Mouse (Mus musculus) CH12.LX (cell line): ENCODE data around the gene Itpk1. TPM values are rescaled to one million over a fixed set of nuclear protein-coding genes. Genes with fewer than 3 reads are reported as not detected.

Source experiments
- DNase-seq: peaks from one replicate; pipeline ENCODE4 v3.0.0-alpha.2; 2013; ENCODE audit errors: extremely low read depth
- H3K27ac ChIP-seq: 2 replicates; pipeline ENCODE4 v1.5.1; 2012; ENCODE audit warnings: low read depth, mild to moderate bottlenecking, control low read depth, moderate library complexity; ENCODE audit not compliant: insufficient read depth
- H3K27me3 ChIP-seq: replicated peaks from 2 replicates; pipeline ENCODE3; 2012; ENCODE audit warnings: inconsistent platforms
- H3K36me3 ChIP-seq, 2 experiments: replicated peaks in 1 of 2; 2 replicates each; pipeline versions ENCODE3 to v1.6.1; 2012; ENCODE audit warnings: inconsistent platforms in 1 of 2, low read length in 1 of 2, mild to moderate bottlenecking in 1 of 2, mixed read lengths in 1 of 2, moderate library complexity in 1 of 2; ENCODE audit not compliant: control insufficient read depth in 1 of 2, insufficient read depth in 1 of 2
- H3K4me1 ChIP-seq, 2 experiments: 2 replicates each; pipeline ENCODE4 v1.6.1; 2012; ENCODE audit warnings: inconsistent platforms in 1 of 2, moderate library complexity in 1 of 2; ENCODE audit not compliant: insufficient read depth in 2 of 2, control insufficient read depth in 1 of 2
- H3K4me2 ChIP-seq: 2 replicates; pipeline ENCODE4 v1.6.1; 2012; ENCODE audit warnings: low read depth, mild to moderate bottlenecking, control low read depth; ENCODE audit not compliant: poor library complexity, insufficient read depth, severe bottlenecking
- H3K4me3 ChIP-seq, 3 experiments: fragments of 150-350 bp in 1 of 3; sonication (generic) in 1 of 3; replicated peaks in 1 of 3; 2 replicates each; pipeline versions ENCODE3 to v1.5.1; 2011 to 2012; ENCODE audit warnings: low read depth in 2 of 3, low read length in 2 of 3, mild to moderate bottlenecking in 2 of 3, moderate library complexity in 2 of 3, control low read depth in 1 of 3, improper control_type of control experiment in 1 of 3, inconsistent platforms in 1 of 3, mixed read lengths in 1 of 3; ENCODE audit not compliant: poor library complexity in 1 of 3
- H3K79me2 ChIP-seq: replicated peaks from 2 replicates; pipeline ENCODE4 v1.6.1; 2012; ENCODE audit warnings: mild to moderate bottlenecking, moderate library complexity; ENCODE audit not compliant: control insufficient read depth, poor library complexity, insufficient read depth, severe bottlenecking; ENCODE audit errors: extremely low read depth
- H3K9ac ChIP-seq: 2 replicates; pipeline ENCODE4 v1.6.1; 2012; ENCODE audit warnings: low read depth, mild to moderate bottlenecking, control low read depth, moderate library complexity; ENCODE audit not compliant: insufficient read depth
- H3K9me3 ChIP-seq: replicated peaks from 2 replicates; pipeline ENCODE3; 2012; ENCODE audit warnings: low read length, inconsistent platforms, mixed read lengths
- BHLHE40 ChIP-seq: IDR thresholded peaks from 2 replicates; pipeline ENCODE4 v1.6.1; 2011; ENCODE audit warnings: mild to moderate bottlenecking, low read depth, low read length, improper control_type of control experiment
- CHD2 ChIP-seq: IDR thresholded peaks from 2 replicates; pipeline ENCODE4 v1.6.1; 2011; ENCODE audit warnings: low read length, improper control_type of control experiment
- CTCF ChIP-seq, 2 experiments: IDR thresholded peaks in 1 of 2; conservative IDR thresholded peaks in 1 of 2; 2 replicates each; pipeline ENCODE4 v1.5.1; 2011 to 2012; ENCODE audit warnings: low read depth in 2 of 2, low read length in 2 of 2, improper control_type of control experiment in 1 of 2, inconsistent platforms in 1 of 2, mild to moderate bottlenecking in 1 of 2, moderate library complexity in 1 of 2
- EP300 ChIP-seq: IDR thresholded peaks from 2 replicates; pipeline ENCODE4 v1.6.1; 2011; ENCODE audit warnings: low read length, improper control_type of control experiment
- GABPA ChIP-seq: IDR thresholded peaks from 2 replicates; pipeline ENCODE4 v1.6.1; 2012; ENCODE audit warnings: low read depth, low read length, improper control_type of control experiment, inconsistent platforms; ENCODE audit not compliant: insufficient replicate concordance
- HCFC1 ChIP-seq: IDR thresholded peaks from 2 replicates; pipeline ENCODE4 v1.6.1; 2012; ENCODE audit warnings: low read depth, mild to moderate bottlenecking, inconsistent platforms, low read length, improper control_type of control experiment
- IRF4 ChIP-seq: IDR thresholded peaks from 2 replicates; pipeline ENCODE4 v1.6.1; 2014; ENCODE audit warnings: low read depth, mild to moderate bottlenecking, inconsistent platforms, low read length, improper control_type of control experiment
- JUN ChIP-seq: IDR thresholded peaks from 2 replicates; pipeline ENCODE4 v1.6.1; 2011; ENCODE audit warnings: low read depth, mild to moderate bottlenecking, low read length, improper control_type of control experiment, moderate library complexity; ENCODE audit not compliant: insufficient read depth
- KAT2A ChIP-seq: IDR thresholded peaks from 2 replicates; pipeline ENCODE4 v1.6.1; 2012; ENCODE audit warnings: low read length, improper control_type of control experiment, inconsistent platforms; ENCODE audit not compliant: insufficient replicate concordance
- MEF2A ChIP-seq: IDR thresholded peaks from 2 replicates; pipeline ENCODE4 v1.6.1; 2014; ENCODE audit warnings: low read depth, mild to moderate bottlenecking, inconsistent platforms, low read length, improper control_type of control experiment, borderline replicate concordance
- NELFE ChIP-seq: IDR thresholded peaks from 2 replicates; pipeline ENCODE4 v1.6.1; 2011; ENCODE audit warnings: low read depth, low read length, improper control_type of control experiment
- NRF1 ChIP-seq: IDR thresholded peaks from 2 replicates; pipeline ENCODE4 v1.6.1; 2014; ENCODE audit warnings: low read depth, mild to moderate bottlenecking, inconsistent platforms, low read length, improper control_type of control experiment, moderate library complexity
- POLR2A ChIP-seq: IDR thresholded peaks from 2 replicates; pipeline ENCODE4 v1.6.1; 2011; ENCODE audit warnings: low read depth, mild to moderate bottlenecking, improper control_type of control experiment, low read length
- SIN3A ChIP-seq: IDR thresholded peaks from 2 replicates; pipeline ENCODE4 v1.6.1; 2012; ENCODE audit warnings: low read length, improper control_type of control experiment, inconsistent platforms
- TBP ChIP-seq: conservative IDR thresholded peaks from 2 replicates; pipeline ENCODE4 v1.6.1; 2011; ENCODE audit warnings: low read depth, low read length, improper control_type of control experiment
- TCF12 ChIP-seq: IDR thresholded peaks from 2 replicates; pipeline ENCODE4 v1.6.1; 2014; ENCODE audit warnings: low read depth, mild to moderate bottlenecking, inconsistent platforms, low read length, improper control_type of control experiment
- UBTF ChIP-seq: IDR thresholded peaks from 2 replicates; pipeline ENCODE4 v1.6.1; 2012; ENCODE audit warnings: low read depth, mild to moderate bottlenecking, inconsistent platforms, low read length, improper control_type of control experiment, moderate library complexity
- USF1 ChIP-seq: IDR thresholded peaks from 2 replicates; pipeline ENCODE4 v1.6.1; 2014; ENCODE audit warnings: low read depth, mild to moderate bottlenecking, inconsistent platforms, low read length, improper control_type of control experiment
- USF2 ChIP-seq: conservative IDR thresholded peaks from 2 replicates; pipeline ENCODE4 v1.6.1; 2011; ENCODE audit warnings: low read depth, low read length, improper control_type of control experiment
- ZC3H11A ChIP-seq: IDR thresholded peaks from 2 replicates; pipeline ENCODE4 v1.6.1; 2012; ENCODE audit warnings: low read depth, mild to moderate bottlenecking, inconsistent platforms, low read length, improper control_type of control experiment
- ZKSCAN1 ChIP-seq: IDR thresholded peaks from 2 replicates; pipeline ENCODE4 v1.6.1; 2012; ENCODE audit warnings: low read depth, inconsistent platforms, low read length, improper control_type of control experiment, borderline replicate concordance
- ZNF384 ChIP-seq: IDR thresholded peaks from 2 replicates; pipeline ENCODE4 v1.6.1; 2012; ENCODE audit warnings: low read depth, low read length, improper control_type of control experiment, inconsistent platforms
- dilution Hi-C: fragments of 300-500 bp; cut with MboI; formaldehyde crosslinking; loops from 2 replicates; pipeline ENCODE4 v1.14.3; 2020; ENCODE audit warnings: low sequenced_read_pairs; ENCODE audit not compliant: extremely low pct_unique_long_range_greater_than_20kb, extremely low pct_ligation_motif_present
- in situ Hi-C: fragments of 300-500 bp; cut with MboI; formaldehyde crosslinking; loops from 3 replicates; pipeline ENCODE4 v1.14.3; 2019; ENCODE audit warnings: low sequenced_read_pairs, low pct_ligation_motif_present, low pct_unique_long_range_greater_than_20kb, mixed read lengths
- polyA plus RNA-seq: library from polyadenylated mRNA; unstranded; fragments of >175 nt; gene quantifications from 2 replicates; pipeline ENCODE4 v1.2.1, GENCODE M21; 2012; ENCODE audit warnings: low read depth; ENCODE audit not compliant: insufficient read length
- total RNA-seq, 2 experiments: library from RNA; depleted of rRNA; stranded (reverse); fragments of 300-350 nt in 1 of 2; fragments of >200 nt in 1 of 2; gene quantifications; 2 replicates each; pipeline ENCODE4 v1.2.3; 2012 to 2014

Itpk1 gene
- total and polyA plus RNA-seq, 3 experiments: 14.0 to 25.1 (median 19.2) TPM

- no peak for TF ChIP-seq JUN
- no peak for TF ChIP-seq USF2
- TF ChIP-seq CTCF (conservative IDR thresholded peaks at IDR 0.05 in 1 of 2, IDR thresholded peaks at IDR 0.05 in 1 of 2; ENCODE audit: low read depth in 2 of 2, low read length in 2 of 2): no peak
- TF ChIP-seq TBP: 0 out of 2 replicates have a peak, but pooled peaks have one; percentile 13
- no peak; the same call in 1 of the 2 replicates for TF ChIP-seq POLR2A
- no peak for TF ChIP-seq GABPA
- TF ChIP-seq MEF2A: peak; percentile 34; the same call in 1 of the 2 replicates
- peak; percentile 76 for TF ChIP-seq EP300
- 0 out of 2 replicates have a peak, but pooled peaks have one; percentile 28 for TF ChIP-seq BHLHE40
- no peak for TF ChIP-seq ZKSCAN1
- no peak for TF ChIP-seq UBTF
Measured at GRCm38 (mm10) chr12:102646586-102647260, 58.0 kb downstream of the Itpk1 start (continued).

GRCm38 (mm10) chr12:102645911-102646585, 58.7 kb downstream of the Itpk1 start:
- peaks cover 5% of the 10 kb centered on the region; the same call in 1 of the 2 replicates for H3K79me2 ChIP-seq
- no peaks in the 10 kb centered on the region for H3K27me3 ChIP-seq
- peaks cover 0 to 21% of the 10 kb centered on the region in 2 experiments for H3K36me3 ChIP-seq
- dilution Hi-C loops: no loop called here
- H3K9ac ChIP-seq: peak overlapping the region; percentile 8; the same call in 1 of the 2 replicates
- peak overlapping the region; percentile 41 for H3K27ac ChIP-seq
- H3K4me1 ChIP-seq: peaks cover 46 to 90% of the 10 kb centered on the region in 2 experiments
- peak overlapping the region; percentile 69 for H3K4me2 ChIP-seq
- in situ Hi-C loops: loop anchor here (10.0 kb wide), 1 partner anchor 49 kb away; no protein-coding TSS in a partner anchor
- no peak overlapping the region for H3K4me3 ChIP-seq
- H3K9me3 ChIP-seq: no peaks in the 10 kb centered on the region
- no peak for DNase-seq
- peak; percentile 56 for TF ChIP-seq TCF12
- no peak for TF ChIP-seq ZNF384
- TF ChIP-seq USF1: no peak
- TF ChIP-seq NRF1: no peak
- peak; percentile 44; the same call in 1 of the 2 replicates for TF ChIP-seq UBTF
- TF ChIP-seq SIN3A: no peak
- no peak for TF ChIP-seq CHD2
- TF ChIP-seq KAT2A: no peak
- no peak for TF ChIP-seq ZC3H11A
- TF ChIP-seq NELFE: 0 out of 2 replicates have a peak, but pooled peaks have one; percentile 12
- 0 out of 2 replicates have a peak, but pooled peaks have one; percentile 9 for TF ChIP-seq BHLHE40
- no peak for TF ChIP-seq POLR2A
- no peak for TF ChIP-seq ZKSCAN1
- TF ChIP-seq TBP: no peak
- TF ChIP-seq EP300: no peak
- TF ChIP-seq IRF4: no peak
- TF ChIP-seq GABPA: no peak
- no peak for TF ChIP-seq HCFC1
